Comparison of ENCODE assay signal across 40 mouse cellular contexts in genomic region chr13:34924210-34924609, GRCm38 (mm10). TPM values are rescaled to one million over a fixed set of nuclear protein-coding genes. Genes with fewer than 3 reads are reported as not detected.
"Had no signal": no experiment of that assay in that cellular context is flagged by ENCODE, and none has a peak within 500 bp of the region (broad histone marks: within the 10 kb centered on the region; RNA-seq: fewer than 3 reads in every experiment).

TSS of gene Fam217a (minus strand) at chr13:34924310.
TSS of gene 4933417A18Rik (plus strand) at chr13:34924409.

- H3K4me1 ChIP-seq: embryonic facial prominence, embryonic 12.5 days; embryonic facial prominence, embryonic 13.5 days; embryonic facial prominence, embryonic 15.5 days; forebrain, embryonic 10.5 days; forebrain, embryonic 12.5 days; forebrain, embryonic 13.5 days; forebrain, embryonic 15.5 days had no signal

- H3K36me3 ChIP-seq: embryonic facial prominence, embryonic 10.5 days; embryonic facial prominence, embryonic 12.5 days; embryonic facial prominence, embryonic 13.5 days; embryonic facial prominence, embryonic 15.5 days; forebrain, embryonic 10.5 days; forebrain, embryonic 12.5 days; forebrain, embryonic 15.5 days had no signal

- H3K27ac ChIP-seq: embryonic facial prominence, embryonic 10.5 days; embryonic facial prominence, embryonic 12.5 days; embryonic facial prominence, embryonic 13.5 days; embryonic facial prominence, embryonic 15.5 days; forebrain, embryonic 10.5 days; forebrain, embryonic 12.5 days; forebrain, embryonic 13.5 days; forebrain, embryonic 15.5 days; gastrocnemius, adult 2 months; heart, adult 2 months had no signal

- H3K27me3 ChIP-seq: embryonic facial prominence, embryonic 12.5 days; embryonic facial prominence, embryonic 13.5 days; embryonic facial prominence, embryonic 15.5 days; forebrain, embryonic 12.5 days; forebrain, embryonic 13.5 days; forebrain, embryonic 15.5 days had no signal

- DNase-seq: cerebellum, adult 2 months; cerebellum, adult 8-10 months; cerebellum, adult 9-10 months; cerebellum, adult 9-11 months; cerebellum, postnatal 10 days; cerebellum, postnatal 14 days; cerebellum, postnatal 25 days; cerebellum, postnatal 36 days; embryo, embryonic 11 days; forebrain, postnatal 0 days; gastrocnemius, adult 2 months; gastrocnemius, postnatal 10 days; gastrocnemius, postnatal 14 days; gastrocnemius, postnatal 25 days; gastrocnemius, postnatal 36 days; heart, adult 18-20 months; heart, adult 2 months had no signal

- H3K4me3 ChIP-seq: embryonic facial prominence, embryonic 10.5 days; embryonic facial prominence, embryonic 12.5 days; embryonic facial prominence, embryonic 13.5 days; embryonic facial prominence, embryonic 15.5 days; erythroblast, embryonic 14.5 days; forebrain, embryonic 10.5 days; forebrain, embryonic 12.5 days; forebrain, embryonic 13.5 days; forebrain, embryonic 15.5 days; gastrocnemius, adult 2 months; heart, adult 2 months had no signal

RNA-seq across cellular contexts. Expression of gene Fam217a, which starts in this region (rescaled TPM):
- total RNA-seq: gastrocnemius, adult 18-20 months; gastrocnemius, adult 8-10 months; gastrocnemius, postnatal 14 days; gastrocnemius, postnatal 25 days; granulocyte monocyte progenitor cell, adult 5-6 weeks had no signal
- polyA plus RNA-seq: erythroblast, embryonic 14.5 days had no signal

RNA-seq across cellular contexts. Expression of gene 4933417A18Rik, which starts in this region (rescaled TPM):
- total RNA-seq: common myeloid progenitor, adult 5-6 weeks; forebrain, postnatal 0 days; gastrocnemius, adult 18-20 months; gastrocnemius, adult 2 months; gastrocnemius, adult 8-10 months; gastrocnemius, postnatal 10 days; gastrocnemius, postnatal 14 days; gastrocnemius, postnatal 25 days; gastrocnemius, postnatal 36 days; gastrocnemius, postnatal 4 days; granulocyte monocyte progenitor cell, adult 5-6 weeks; heart, adult 18-20 months; heart, adult 2 months; heart, adult 8-10 months had no signal
- polyA plus RNA-seq: cerebellum, adult 2 months; cortical plate, adult 2 months; embryonic facial prominence, embryonic 10.5 days; embryonic facial prominence, embryonic 11.5 days; embryonic facial prominence, embryonic 12.5 days; embryonic facial prominence, embryonic 13.5 days; embryonic facial prominence, embryonic 14.5 days; embryonic facial prominence, embryonic 15.5 days; erythroblast, embryonic 14.5 days; forebrain, embryonic 10.5 days; forebrain, embryonic 11.5 days; forebrain, embryonic 12.5 days; forebrain, embryonic 13.5 days; forebrain, embryonic 14.5 days; forebrain, embryonic 15.5 days; forebrain, embryonic 16.5 days; forebrain, postnatal 0 days; frontal cortex, adult 2 months; gonadal fat pad, adult 2 months; heart, adult 2 months had no signal
